Mouse (Mus musculus) embryonic facial prominence, embryonic 10.5 days (tissue): ENCODE data around the gene Cyb561d2. TPM values are rescaled to one million over a fixed set of nuclear protein-coding genes. Genes with fewer than 3 reads are reported as not detected.

Source experiments
- DNase-seq: peaks from one replicate; pipeline ENCODE4 v3.0.0-alpha.2; 2017; ENCODE audit warnings: low spot score
- H3K27ac ChIP-seq: fragments of 300-500 bp; sonication (generic); replicated peaks from 2 replicates; pipeline ENCODE4 v1.5.1; 2016; ENCODE audit warnings: mild to moderate bottlenecking
- H3K27me3 ChIP-seq: fragments of 300-500 bp; sonication (generic); replicated peaks from 2 replicates; pipeline ENCODE4 v1.6.1; 2016; ENCODE audit warnings: low read depth, mild to moderate bottlenecking; ENCODE audit not compliant: poor library complexity, severe bottlenecking
- H3K36me3 ChIP-seq: fragments of 300-500 bp; sonication (generic); replicated peaks from 2 replicates; pipeline ENCODE4 v1.6.1; 2016; ENCODE audit warnings: mild to moderate bottlenecking, moderate library complexity
- H3K4me1 ChIP-seq: fragments of 300-500 bp; sonication (generic); 2 replicates; pipeline ENCODE4 v1.6.1; 2016
- H3K4me3 ChIP-seq: fragments of 300-500 bp; sonication (generic); 2 replicates; pipeline ENCODE4 v1.5.1; 2016; ENCODE audit warnings: mild to moderate bottlenecking, moderate library complexity
- H3K9me3 ChIP-seq: fragments of 300-500 bp; sonication (generic); 2 replicates; pipeline ENCODE4 v1.6.1; 2016; ENCODE audit warnings: mild to moderate bottlenecking
- WGBS: fragments of 180-500 bp; shearing (Covaris S2); methylation state at CpG from one replicate; pipeline ENCODE4 v1.1.7; 2016; 5-methylcytosine and 5-hydroxymethylcytosine counted together
- polyA plus RNA-seq: library from polyadenylated mRNA; unstranded; fragments of >200 nt; fragmentation: Nextera tagmentation; extraction: Ambion mirVana; gene quantifications from 2 replicates; pipeline ENCODE4 v1.2.1, GENCODE M21; 2016

The Cyb561d2 gene
- polyA plus RNA-seq, 1 experiment from 2014 or later: 16.4 TPM

DNA sequence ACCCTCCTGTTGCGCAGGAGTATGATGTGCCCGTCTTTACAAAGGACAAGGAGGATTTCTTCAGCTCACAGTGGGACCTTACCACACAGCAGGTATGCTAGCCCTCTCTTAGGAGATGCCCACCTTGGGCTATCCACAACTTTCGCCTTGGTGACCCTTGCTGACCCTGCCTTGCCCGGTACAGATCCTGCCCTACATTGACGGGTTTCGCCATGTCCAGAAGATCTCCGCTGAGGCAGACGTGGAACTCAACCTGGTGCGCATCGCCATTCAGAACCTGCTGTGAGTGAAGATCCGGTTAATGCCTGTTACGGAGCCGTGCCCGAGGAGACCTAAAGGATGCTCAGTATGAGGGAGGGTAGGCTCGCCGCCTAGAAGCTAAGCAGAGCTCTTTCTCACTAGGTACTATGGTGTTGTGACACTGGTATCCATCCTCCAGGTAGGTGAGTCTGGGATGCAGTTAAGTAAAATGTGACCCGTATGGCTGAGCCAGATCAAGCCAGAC lies 2.3 kb upstream of the Cyb561d2 start:
- DNase-seq: no peak
- Histone ChIP-seq H3K9me3 (no peaks in the 10 kb centered on the region), H3K27me3 (peaks cover 20% of the 10 kb centered on the region), H3K36me3 (peaks cover 34% of the 10 kb centered on the region), H3K4me3 (no peak overlapping the region), H3K27ac (no peak overlapping the region), H3K4me1 (peaks cover 60% of the 10 kb centered on the region)
- 95% methylated on average over 17 of the region's 17 CpGs for WGBS

DNA sequence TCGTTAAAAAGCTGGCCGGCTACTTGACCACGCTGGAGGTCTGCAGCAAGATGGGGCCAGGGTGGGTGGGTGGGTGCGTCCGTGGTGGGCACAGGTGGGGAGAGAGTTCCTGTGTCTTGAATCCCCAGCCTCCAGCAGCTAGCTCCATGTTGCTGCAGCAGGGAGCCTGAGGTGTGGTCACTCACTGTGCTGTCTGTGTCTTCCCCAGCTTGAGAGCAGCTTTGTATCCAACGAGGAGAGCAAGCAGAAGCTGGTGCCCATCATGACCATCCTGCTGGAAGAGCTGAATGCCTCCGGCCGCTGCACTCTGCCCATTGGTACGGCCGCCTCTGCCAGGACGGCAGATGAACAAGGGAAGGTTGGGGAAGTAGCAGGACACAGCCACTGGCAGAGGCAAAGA lies 1.3 kb upstream of the Cyb561d2 start:
- H3K4me3 ChIP-seq: peak overlapping the region; percentile 66
- H3K4me1 ChIP-seq: peaks cover 60% of the 10 kb centered on the region
- no peak for DNase-seq
- H3K27ac ChIP-seq: no peak overlapping the region
- no peaks in the 10 kb centered on the region for H3K9me3 ChIP-seq
- peaks cover 11% of the 10 kb centered on the region; the same call in 1 of the 2 replicates for H3K27me3 ChIP-seq
- peaks cover 43% of the 10 kb centered on the region for H3K36me3 ChIP-seq
- WGBS: 84% methylated on average over 11 of the region's 11 CpGs

DNA sequence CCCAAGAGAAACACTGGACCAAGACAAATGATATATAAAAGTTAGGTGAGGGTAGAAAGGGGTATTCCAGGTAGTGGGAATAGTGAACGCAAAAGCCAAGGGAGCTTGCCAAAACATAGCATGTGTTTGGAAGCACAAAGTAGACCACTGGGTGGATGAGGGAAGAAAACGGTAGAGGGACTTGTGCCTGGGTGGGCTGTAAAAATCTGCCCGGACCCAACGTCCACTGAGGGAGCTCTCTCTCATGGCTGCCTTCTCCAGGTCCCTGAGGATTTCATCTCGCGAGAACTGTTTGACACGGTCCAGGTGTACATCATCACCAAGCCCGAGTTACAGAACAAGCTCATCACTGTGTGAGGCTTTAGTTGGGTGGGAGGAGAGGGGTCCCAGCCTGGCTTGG lies 728 bp upstream of the Cyb561d2 start:
- H3K4me1 ChIP-seq: peaks cover 59% of the 10 kb centered on the region
- 48% methylated on average over 8 of the region's 8 CpGs for WGBS
- H3K27ac ChIP-seq: peak overlapping the region; percentile 75; the same call in 1 of the 2 replicates
- no peak for DNase-seq
- H3K36me3 ChIP-seq: peaks cover 49% of the 10 kb centered on the region
- peaks cover 5% of the 10 kb centered on the region; the same call in 1 of the 2 replicates for H3K27me3 ChIP-seq
- no peaks in the 10 kb centered on the region for H3K9me3 ChIP-seq
- H3K4me3 ChIP-seq: peak overlapping the region; percentile 66

DNA sequence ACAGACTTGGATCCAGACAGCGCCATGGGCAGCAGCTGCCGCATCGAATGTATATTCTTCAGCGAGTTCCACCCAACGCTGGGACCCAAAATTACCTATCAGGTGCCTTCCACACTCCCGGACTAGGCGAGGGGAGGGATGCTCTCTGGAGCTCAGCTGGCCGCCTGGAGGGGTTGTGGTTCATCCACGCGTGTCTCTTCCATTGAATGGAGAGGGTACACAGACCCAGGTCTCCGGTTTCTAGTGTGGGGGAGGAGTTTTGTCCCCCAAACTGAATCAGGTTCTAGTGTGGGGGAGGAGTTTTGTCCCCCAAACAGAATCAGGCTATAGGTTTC lies 326 bp upstream of the Cyb561d2 start:
- H3K27ac ChIP-seq: peak overlapping the region; percentile 75
- H3K9me3 ChIP-seq: no peaks in the 10 kb centered on the region
- H3K4me3 ChIP-seq: peak overlapping the region; percentile 66
- peaks cover 57% of the 10 kb centered on the region for H3K4me1 ChIP-seq
- H3K36me3 ChIP-seq: peaks cover 53% of the 10 kb centered on the region
- DNase-seq: no peak
- WGBS: under 1% methylated on average over 11 of the region's 11 CpGs
- H3K27me3 ChIP-seq: peaks cover 1% of the 10 kb centered on the region; the same call in 1 of the 2 replicates

DNA sequence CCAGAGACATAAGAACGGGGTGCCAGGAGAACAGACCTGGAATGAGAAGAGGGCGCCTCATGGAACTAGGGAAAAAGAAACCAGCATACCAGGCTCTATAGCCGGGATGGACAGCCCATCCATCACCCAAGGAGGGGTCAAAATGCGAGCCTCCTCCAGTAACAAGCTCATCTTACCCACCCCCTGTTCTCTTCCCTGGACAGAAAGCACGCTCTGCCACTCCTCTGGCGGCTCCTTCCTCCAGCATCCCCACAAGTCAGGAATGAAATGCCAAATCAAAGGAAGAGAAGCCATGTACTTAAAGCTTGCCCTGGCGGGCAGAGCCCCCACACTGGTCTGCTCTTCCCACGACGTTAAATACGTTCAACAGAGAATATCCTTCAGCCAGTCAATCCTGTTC lies 988 bp downstream of the Cyb561d2 start:
- Histone ChIP-seq H3K27me3 (no peaks in the 10 kb centered on the region), H3K27ac (no peak overlapping the region), H3K36me3 (peaks cover 62% of the 10 kb centered on the region), H3K4me3 (peak overlapping the region; percentile 66), H3K4me1 (peaks cover 57% of the 10 kb centered on the region), H3K9me3 (no peaks in the 10 kb centered on the region)
- WGBS: 42% methylated on average over 10 of the region's 10 CpGs
- DNase-seq: no peak

DNA sequence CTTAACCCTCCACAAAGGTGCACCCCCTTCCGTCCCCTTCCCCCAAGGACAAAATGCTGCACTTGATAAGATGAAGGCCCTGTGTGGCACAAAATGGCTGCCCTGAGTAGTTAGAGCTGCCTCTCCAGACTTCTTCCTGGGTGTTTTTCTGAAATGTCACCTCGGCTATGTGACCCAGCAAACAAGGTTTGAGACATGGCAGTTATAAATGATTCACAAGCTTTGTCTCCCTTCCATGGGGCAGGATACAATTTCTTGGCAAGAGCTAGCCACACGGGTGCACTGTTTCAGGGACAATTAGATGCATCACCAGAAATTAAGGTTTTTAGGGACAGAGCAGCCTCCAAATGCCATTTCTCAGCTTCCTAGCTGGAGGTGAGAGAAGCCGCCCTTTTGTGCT lies 1.6 kb downstream of the Cyb561d2 start:
- H3K4me1 ChIP-seq: peaks cover 58% of the 10 kb centered on the region
- no peaks in the 10 kb centered on the region for H3K27me3 ChIP-seq
- peak overlapping the region; percentile 66; the same call in 1 of the 2 replicates for H3K4me3 ChIP-seq
- no peaks in the 10 kb centered on the region for H3K9me3 ChIP-seq
- no peak for DNase-seq
- H3K27ac ChIP-seq: no peak overlapping the region
- 80% methylated on average over 4 of the region's 4 CpGs for WGBS
- H3K36me3 ChIP-seq: peaks cover 62% of the 10 kb centered on the region

DNA sequence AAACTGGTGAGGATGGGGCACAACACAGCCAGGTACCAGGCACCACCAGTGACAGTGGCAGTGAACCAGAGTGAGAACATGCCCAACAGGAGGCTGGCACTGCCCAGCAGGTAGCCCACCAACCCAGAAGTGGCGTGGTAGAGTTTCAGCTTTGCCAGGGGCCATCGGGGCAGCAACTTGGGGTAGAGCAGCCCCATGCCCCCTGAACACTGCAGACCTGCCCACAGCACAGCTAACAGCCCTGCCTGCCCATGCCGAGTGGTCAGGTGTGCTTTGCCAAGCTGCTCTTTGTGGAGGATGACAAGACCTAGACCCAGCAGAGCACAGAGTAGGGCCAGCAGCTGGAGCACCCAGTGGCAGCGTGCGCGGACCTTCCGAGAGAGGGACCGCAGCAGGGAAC lies 2.1 kb downstream of the Cyb561d2 start:
- no peaks in the 10 kb centered on the region for H3K27me3 ChIP-seq
- 93% methylated on average over 8 of the region's 8 CpGs for WGBS
- no peak overlapping the region for H3K27ac ChIP-seq
- H3K9me3 ChIP-seq: no peaks in the 10 kb centered on the region
- no peak overlapping the region; the same call in 1 of the 2 replicates for H3K4me3 ChIP-seq
- H3K4me1 ChIP-seq: peaks cover 59% of the 10 kb centered on the region
- DNase-seq: no peak
- peaks cover 58% of the 10 kb centered on the region for H3K36me3 ChIP-seq

DNA sequence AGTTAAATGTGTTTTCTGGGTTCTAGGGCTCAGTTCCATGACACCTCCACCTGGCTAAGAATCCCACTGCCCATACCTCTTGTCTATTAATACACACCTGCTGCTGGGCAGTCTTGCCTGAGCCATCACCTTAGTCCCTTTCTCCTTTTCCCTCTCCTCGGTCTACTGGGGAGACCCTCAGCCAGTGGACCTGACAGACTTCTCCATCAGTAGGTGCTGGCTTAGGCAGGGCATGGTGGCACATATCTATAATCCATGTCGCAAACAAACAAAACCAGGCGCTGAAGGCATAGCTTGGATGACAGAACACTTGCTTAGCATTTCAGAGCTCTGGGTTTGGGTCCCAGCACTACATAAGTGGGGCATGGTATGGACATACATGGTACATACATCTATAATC lies 3.3 kb downstream of the Cyb561d2 start:
- H3K36me3 ChIP-seq: peaks cover 45% of the 10 kb centered on the region
- whole genome bisulfite sequencing: 91% methylated on average over 3 of the region's 3 CpGs
- DNase-seq: no peak
- H3K4me3 ChIP-seq: no peak overlapping the region
- no peaks in the 10 kb centered on the region for H3K9me3 ChIP-seq
- no peaks in the 10 kb centered on the region for H3K27me3 ChIP-seq
- H3K4me1 ChIP-seq: peaks cover 67% of the 10 kb centered on the region
- H3K27ac ChIP-seq: no peak overlapping the region

DNA sequence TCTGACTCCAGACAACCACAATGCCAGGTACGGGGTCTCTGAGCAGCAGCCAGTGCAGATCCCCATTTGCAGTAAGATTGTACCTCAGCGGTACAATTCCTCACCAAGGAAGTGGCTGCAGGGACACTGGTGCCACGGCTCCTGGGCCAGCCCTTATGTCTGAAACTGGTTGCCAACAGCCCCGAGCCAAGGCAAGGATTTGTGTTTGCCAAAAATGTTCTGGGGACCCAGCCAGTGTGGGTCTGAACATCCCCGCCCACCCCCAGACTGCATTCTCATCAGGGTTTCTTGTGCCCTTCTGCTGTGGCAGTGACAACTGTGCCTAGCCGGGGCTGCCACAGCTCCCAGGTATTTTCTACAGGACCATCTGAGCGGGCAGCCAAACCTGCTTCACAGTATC lies 3.8 kb downstream of the Cyb561d2 start:
- Histone ChIP-seq H3K27ac (no peak overlapping the region), H3K4me3 (no peak overlapping the region), H3K36me3 (peaks cover 40% of the 10 kb centered on the region), H3K4me1 (peaks cover 68% of the 10 kb centered on the region), H3K27me3 (no peaks in the 10 kb centered on the region), H3K9me3 (no peaks in the 10 kb centered on the region)
- no peak for DNase-seq
- 92% methylated on average over 7 of the region's 7 CpGs for WGBS

DNA sequence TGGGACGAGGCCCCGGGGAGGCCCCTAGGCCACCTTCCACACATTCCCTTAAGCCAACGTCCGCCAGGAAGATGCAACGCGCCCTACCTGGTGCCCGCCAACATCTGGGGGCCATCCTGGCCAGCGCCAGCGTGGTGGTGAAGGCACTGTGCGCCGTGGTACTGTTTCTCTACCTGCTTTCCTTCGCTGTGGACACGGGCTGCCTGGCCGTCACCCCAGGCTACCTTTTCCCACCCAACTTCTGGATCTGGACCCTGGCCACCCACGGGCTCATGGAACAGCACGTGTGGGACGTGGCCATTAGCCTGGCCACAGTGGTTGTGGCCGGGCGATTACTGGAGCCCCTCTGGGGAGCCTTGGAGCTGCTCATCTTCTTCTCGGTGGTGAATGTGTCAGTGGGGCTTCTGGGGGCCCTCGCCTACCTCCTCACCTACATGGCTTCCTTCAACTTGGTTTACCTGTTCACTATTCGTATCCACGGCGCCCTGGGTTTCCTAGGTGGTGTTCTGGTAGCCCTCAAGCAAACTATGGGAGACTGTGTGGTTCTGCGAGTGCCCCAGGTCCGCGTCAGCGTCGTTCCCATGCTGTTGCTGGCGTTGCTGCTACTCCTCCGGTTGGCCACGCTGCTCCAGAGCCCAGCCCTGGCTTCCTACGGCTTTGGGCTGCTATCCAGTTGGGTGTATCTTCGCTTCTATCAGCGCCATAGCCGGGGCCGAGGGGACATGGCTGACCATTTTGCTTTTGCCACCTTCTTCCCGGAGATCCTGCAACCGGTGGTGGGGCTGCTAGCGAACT lies 7.4 kb downstream of the Cyb561d2 start:
- 1% methylated on average over 40 of the region's 40 CpGs for WGBS
- peaks cover 40% of the 10 kb centered on the region for H3K4me1 ChIP-seq
- DNase-seq: peak; percentile 42
- H3K9me3 ChIP-seq: no peaks in the 10 kb centered on the region
- peak overlapping the region; percentile 84 for H3K27ac ChIP-seq
- peaks cover 5% of the 10 kb centered on the region; the same call in 1 of the 2 replicates for H3K27me3 ChIP-seq
- peak overlapping the region; percentile 93 for H3K4me3 ChIP-seq
- H3K36me3 ChIP-seq: peaks cover 32% of the 10 kb centered on the region

DNA sequence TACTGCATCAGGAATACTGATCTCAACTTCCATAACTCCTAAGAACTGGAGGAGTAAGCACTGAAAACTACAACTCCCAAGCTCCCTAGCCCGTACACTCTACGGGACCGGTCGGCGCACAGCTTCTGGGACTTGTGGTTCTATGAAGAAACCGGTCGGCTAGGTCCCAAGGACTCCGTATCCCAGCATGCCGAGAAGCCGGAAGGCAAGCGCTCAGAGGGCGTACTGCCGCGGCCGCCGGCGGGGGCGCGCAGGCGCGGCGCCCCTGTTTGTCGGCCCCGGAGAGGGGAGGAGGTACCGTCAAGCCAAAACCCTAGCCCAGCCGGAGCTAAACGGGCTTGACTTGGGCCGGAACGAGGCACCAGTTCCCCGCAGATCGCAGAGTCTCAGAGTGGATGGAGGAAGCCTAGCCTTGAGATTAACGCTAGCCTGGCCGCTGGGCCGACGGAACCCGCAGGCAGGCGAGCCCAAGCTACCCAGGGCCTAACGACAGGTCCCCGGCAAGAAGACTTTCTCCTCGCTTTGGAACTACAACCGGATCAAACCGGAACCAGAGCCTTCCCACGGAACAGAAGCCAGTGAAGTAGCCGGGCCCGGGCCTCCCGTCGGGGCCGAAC lies 8.1 kb downstream of the Cyb561d2 start, which contains the start of gene Tmem115:
Gene Tmem115, plus strand, starts transcription at position 155 of the 617 bp plus-strand sequence.
- Histone ChIP-seq H3K27me3 (peaks cover 9% of the 10 kb centered on the region; the same call in 1 of the 2 replicates), H3K36me3 (peaks cover 25% of the 10 kb centered on the region), H3K27ac (peak within 1 kb of the TSS; percentile 84), H3K4me3 (peak within 1 kb of the TSS; percentile 93), H3K9me3 (no peaks in the 10 kb centered on the region), H3K4me1 (peaks cover 40% of the 10 kb centered on the region)
- WGBS: under 1% methylated on average over 48 of the region's 48 CpGs
- peak; percentile 94 for DNase-seq

DNA sequence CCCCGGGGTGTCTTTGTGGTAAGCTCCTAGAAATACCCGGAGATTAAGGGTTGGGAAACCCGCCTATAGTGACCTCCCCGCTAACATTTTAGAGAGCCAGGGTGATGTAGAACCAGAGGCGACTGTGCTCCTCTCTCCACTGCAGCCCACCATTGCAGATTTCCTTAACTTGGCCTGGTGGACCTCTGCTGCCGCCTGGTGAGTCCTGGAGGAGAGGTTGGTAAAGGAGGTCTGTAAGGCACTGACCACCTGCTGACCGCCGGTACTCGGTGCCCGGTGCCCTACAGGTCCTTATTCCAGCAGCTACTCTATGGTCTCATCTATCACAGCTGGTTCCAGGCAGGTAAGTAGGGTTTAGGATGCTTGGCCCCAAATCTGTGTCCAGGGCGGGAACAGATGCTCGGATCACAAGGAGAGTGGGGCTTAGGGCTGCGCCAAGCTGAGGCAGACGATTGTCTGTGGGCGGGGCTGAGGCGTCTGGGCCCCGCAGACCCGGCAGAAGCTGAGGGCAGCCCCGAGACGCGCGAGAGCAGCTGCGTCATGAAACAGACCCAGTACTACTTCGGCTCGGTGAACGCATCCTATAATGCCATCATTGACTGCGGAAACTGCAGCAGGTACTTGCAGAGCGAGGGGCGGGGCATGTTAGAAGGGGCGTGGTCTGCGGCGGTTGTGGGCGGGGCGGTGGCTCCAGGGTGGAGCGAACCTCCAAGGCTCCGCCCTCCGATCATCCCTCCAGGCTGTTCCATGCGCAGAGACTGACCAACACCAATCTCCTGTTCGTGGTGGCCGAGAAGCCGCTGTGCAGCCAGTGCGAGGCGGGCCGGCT lies 15.6 kb downstream of the Cyb561d2 start:
- Histone ChIP-seq H3K4me1 (peaks cover 29% of the 10 kb centered on the region), H3K9me3 (no peaks in the 10 kb centered on the region), H3K27ac (peak overlapping the region; percentile 48; the same call in 1 of the 2 replicates), H3K36me3 (no peaks in the 10 kb centered on the region), H3K4me3 (peak overlapping the region; percentile 59), H3K27me3 (peaks cover 79% of the 10 kb centered on the region)
- WGBS: 4% methylated on average over 44 of the region's 44 CpGs
- peak; percentile 90 for DNase-seq
